Mouse (Mus musculus) erythroblast, adult 5-6 weeks (primary cell): Measurements from ENCODE around the gene Kmt5b. TPM values are rescaled to one million over a fixed set of nuclear protein-coding genes. Genes with fewer than 3 reads are reported as not detected.

ENCODE experiments used
- ATAC-seq: replicated peaks from 2 replicates; pipeline ENCODE4 v1.8.0; 2016; ENCODE audit warnings: moderate number of reproducible peaks, mild to moderate bottlenecking, moderate TSS enrichment, inconsistent platforms; ENCODE audit not compliant: poor library complexity, low FRiP score, severe bottlenecking
- total RNA-seq, 2 experiments: library from RNA; stranded (forward) in 1 of 2; stranded (reverse) in 1 of 2; fragments of 150-400 nt in 1 of 2; fragments of 200-764, 138-1000 nt in 1 of 2; gene quantifications; 2 replicates each; pipeline versions ENCODE4 v1.2.3 to v1.2.4; 2015 to 2017; ENCODE audit warnings: low replicate concordance in 2 of 2

Kmt5b gene
- total RNA-seq, 2 experiments from 2014 or later: 35.0 to 40.5 TPM

GRCm38 (mm10) chr19:3857220-3857619 lies 90.0 kb downstream of the Kmt5b start:
- no peak for ATAC-seq

DNA sequence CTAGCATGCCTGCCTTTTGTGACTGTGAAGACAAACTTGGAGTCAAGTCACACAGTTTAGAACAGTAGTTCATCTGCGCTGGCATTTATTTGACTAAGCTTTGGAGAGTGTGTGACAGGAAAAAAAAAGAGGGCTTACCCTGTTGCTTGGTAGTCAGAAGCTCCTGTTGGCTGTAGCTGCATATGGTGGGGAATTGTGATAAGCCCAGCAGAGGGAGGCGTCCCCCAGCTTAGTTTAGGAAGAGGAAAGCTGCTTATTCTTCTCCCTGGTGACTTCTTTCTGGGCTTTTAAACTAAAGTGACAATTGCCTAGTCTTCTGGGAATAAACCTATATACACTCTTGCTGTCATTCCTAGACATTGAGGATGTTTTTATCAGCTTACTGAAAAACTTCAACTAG lies 95.5 kb downstream of the Kmt5b start:
- ATAC-seq: no peak

- ATAC-seq: no peak
Measured at GRCm38 (mm10) chr19:3864960-3865359, 97.7 kb downstream of the Kmt5b start.

Other genes with a start within 250 kb of the Kmt5b start
- gene Ppp6r3, start 191.7 kb upstream of the Kmt5b start, total RNA-seq (2015; ENCODE audit: low replicate concordance): 44.9 and 51.7 TPM in 2 replicates
- 65.2 and 83.5 TPM in 2 replicates for gene Ppp6r3, start 191.7 kb upstream of the Kmt5b start, total RNA-seq (2017; ENCODE audit: low replicate concordance)
- gene Lrp5, start 80.9 kb upstream of the Kmt5b start, total RNA-seq (2015; ENCODE audit: low replicate concordance): 3.8 and 4.4 TPM in 2 replicates
- 2.7 and 2.8 TPM in 2 replicates for gene Lrp5, start 80.9 kb upstream of the Kmt5b start, total RNA-seq (2017; ENCODE audit: low replicate concordance)
- 8.3 and 8.6 TPM in 2 replicates for gene 1810055G02Rik, start 59.1 kb upstream of the Kmt5b start, total RNA-seq (2015; ENCODE audit: low replicate concordance)
- gene 1810055G02Rik, start 59.1 kb upstream of the Kmt5b start, total RNA-seq (2017; ENCODE audit: low replicate concordance): 2.5 and 4.0 TPM in 2 replicates
- 6.1 and 9.4 TPM in 2 replicates for gene Chka, start 84.4 kb downstream of the Kmt5b start, total RNA-seq (2015; ENCODE audit: low replicate concordance)
- 6.2 and 7.4 TPM in 2 replicates for gene Chka, start 84.4 kb downstream of the Kmt5b start, total RNA-seq (2017; ENCODE audit: low replicate concordance)
- gene Tcirg1, start 139.7 kb downstream of the Kmt5b start, total RNA-seq (2015; ENCODE audit: low replicate concordance): 41.2 and 46.3 TPM in 2 replicates
- 22.2 and 37.2 TPM in 2 replicates for gene Tcirg1, start 139.7 kb downstream of the Kmt5b start, total RNA-seq (2017; ENCODE audit: low replicate concordance)
- 55.8 and 64.4 TPM in 2 replicates for gene Ndufs8, start 145.4 kb downstream of the Kmt5b start, total RNA-seq (2015; ENCODE audit: low replicate concordance)
- gene Ndufs8, start 145.4 kb downstream of the Kmt5b start, total RNA-seq (2017; ENCODE audit: low replicate concordance): 11.0 and 14.0 TPM in 2 replicates
- 4.4 and 10.6 TPM in 2 replicates for gene Aldh3b1, start 162.4 kb downstream of the Kmt5b start, total RNA-seq (2015; ENCODE audit: low replicate concordance)
- 10.9 and 18.4 TPM in 2 replicates for gene Aldh3b1, start 162.4 kb downstream of the Kmt5b start, total RNA-seq (2017; ENCODE audit: low replicate concordance)
- 25.1 and 47.1 TPM in 2 replicates for gene Unc93b1, start 167.8 kb downstream of the Kmt5b start, total RNA-seq (2015; ENCODE audit: low replicate concordance)
- 34.2 and 50.3 TPM in 2 replicates for gene Unc93b1, start 167.8 kb downstream of the Kmt5b start, total RNA-seq (2017; ENCODE audit: low replicate concordance)
- 1.7 TPM in 1 of 2 replicates, not detected in the other for gene Aldh3b3, start 191.2 kb downstream of the Kmt5b start, total RNA-seq (2015; ENCODE audit: low replicate concordance)
- 4.9 TPM in 1 of 2 replicates, not detected in the other for gene Aldh3b3, start 191.2 kb downstream of the Kmt5b start, total RNA-seq (2017; ENCODE audit: low replicate concordance)
- gene Aldh3b2, start 204.9 kb downstream of the Kmt5b start, total RNA-seq (2015; ENCODE audit: low replicate concordance): 0.63 TPM in 1 of 2 replicates, not detected in the other
- gene Aldh3b2, start 204.9 kb downstream of the Kmt5b start, total RNA-seq (2017; ENCODE audit: low replicate concordance): 1.8 and 1.9 TPM in 2 replicates
- 1.5 TPM in 1 of 2 replicates, not detected in the other for gene Acy3, start 219.1 kb downstream of the Kmt5b start, total RNA-seq (2015; ENCODE audit: low replicate concordance)
- 0.56 TPM in 1 of 2 replicates, not detected in the other for gene Acy3, start 219.1 kb downstream of the Kmt5b start, total RNA-seq (2017; ENCODE audit: low replicate concordance)
- gene Tbx10, start 225.3 kb downstream of the Kmt5b start, total RNA-seq (2015; ENCODE audit: low replicate concordance): not detected in 2 replicates
- not detected in 2 replicates for gene Tbx10, start 225.3 kb downstream of the Kmt5b start, total RNA-seq (2017; ENCODE audit: low replicate concordance)
- 2.7 TPM in 1 of 2 replicates, not detected in the other for gene Nudt8, start 233.2 kb downstream of the Kmt5b start, total RNA-seq (2015; ENCODE audit: low replicate concordance)
- gene Nudt8, start 233.2 kb downstream of the Kmt5b start, total RNA-seq (2017; ENCODE audit: low replicate concordance): 2.4 and 2.5 TPM in 2 replicates
- 0.58 TPM in 1 of 2 replicates, not detected in the other for gene Gm49405, start 233.2 kb downstream of the Kmt5b start, total RNA-seq (2015; ENCODE audit: low replicate concordance)
- gene Gm49405, start 233.2 kb downstream of the Kmt5b start, total RNA-seq (2017; ENCODE audit: low replicate concordance): 0.42 TPM in 1 of 2 replicates, not detected in the other
- gene Doc2g, start 235.9 kb downstream of the Kmt5b start, total RNA-seq (2015; ENCODE audit: low replicate concordance): 0.38 TPM in 1 of 2 replicates, not detected in the other
- not detected in 2 replicates for gene Doc2g, start 235.9 kb downstream of the Kmt5b start, total RNA-seq (2017; ENCODE audit: low replicate concordance)
- gene Ndufv1, start 245.4 kb downstream of the Kmt5b start, total RNA-seq (2015; ENCODE audit: low replicate concordance): 57.8 and 76.5 TPM in 2 replicates
- 60.4 and 63.3 TPM in 2 replicates for gene Ndufv1, start 245.4 kb downstream of the Kmt5b start, total RNA-seq (2017; ENCODE audit: low replicate concordance)